28 mouse cellular contexts compared by ENCODE assay signal in the genomic region with DNA sequence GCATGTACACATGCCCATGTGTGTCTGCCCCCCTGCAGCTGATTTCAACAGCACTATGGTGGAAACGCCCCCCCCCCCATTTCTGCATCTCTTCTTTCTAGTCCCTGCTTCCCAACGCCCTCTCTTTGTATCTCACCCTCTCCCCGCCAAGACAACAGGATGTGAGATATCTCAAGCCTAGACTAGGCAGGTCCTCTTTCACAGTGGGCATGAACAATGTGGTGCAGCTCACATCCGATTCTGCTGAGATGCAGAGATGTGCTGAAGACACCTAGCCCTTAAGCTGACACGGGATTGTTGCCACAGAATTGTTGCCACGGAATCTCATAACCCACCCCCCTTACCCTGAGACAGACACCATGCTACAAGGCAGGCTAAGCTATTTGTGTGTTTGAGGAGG. TPM values are rescaled to one million over a fixed set of nuclear protein-coding genes. Genes with fewer than 3 reads are reported as not detected.
DNase-seq lines count a peak whose midpoint lies in the region; ATAC-seq and TF ChIP-seq lines count a peak whose summit lies in the region.
"Had no signal": no experiment of that assay in that cellular context is flagged by ENCODE, and none has a peak within 500 bp of the region (broad histone marks: within the 10 kb centered on the region; RNA-seq: fewer than 3 reads in every experiment).

No protein-coding gene starts in this region.

- H3K4me1 ChIP-seq in heart, adult 2 months (ENCODE audit: control insufficient read depth, insufficient read depth, low read length): no peaks in the 10 kb centered on the region
- H3K4me1 ChIP-seq: forebrain, embryonic 12.5 days; heart, embryonic 10.5 days; heart, embryonic 15.5 days; hindbrain, embryonic 13.5 days; limb, embryonic 13.5 days; liver, embryonic 12.5 days; midbrain, embryonic 13.5 days; neural tube, embryonic 15.5 days; stomach, embryonic 15.5 days had no signal

- intact Hi-C loops in heart, adult 2 months (cut with DNase I): no loop called here
- intact Hi-C loops in left cerebral cortex, postnatal 36 days (cut with DNase I): no loop called here

- WGBS in heart, adult 2 months: 49% methylated on average over 6 of the region's 6 CpGs

- no peaks in the 10 kb centered on the region for H3K27me3 ChIP-seq in heart, adult 2 months (ENCODE audit: control insufficient read depth, insufficient read depth, low read length)

- TF ChIP-seq EP300 in heart, adult 2 months (IDR thresholded peaks at IDR 0.05; ENCODE audit: insufficient read depth, low read depth, low read length): no peak

- H3K27ac ChIP-seq in heart, adult 2 months: no peak overlapping the region
- H3K27ac ChIP-seq: forebrain, embryonic 12.5 days; heart, embryonic 10.5 days; heart, embryonic 15.5 days; hindbrain, embryonic 13.5 days; limb, embryonic 13.5 days; liver, embryonic 12.5 days; midbrain, embryonic 13.5 days; neural tube, embryonic 15.5 days; stomach, embryonic 15.5 days had no signal

- H3K4me3 ChIP-seq in heart, adult 2 months: no peak overlapping the region
- H3K4me3 ChIP-seq: forebrain, embryonic 12.5 days; heart, embryonic 10.5 days; heart, embryonic 15.5 days; hindbrain, embryonic 13.5 days; limb, embryonic 13.5 days; liver, embryonic 12.5 days; midbrain, embryonic 13.5 days; neural tube, embryonic 15.5 days; stomach, embryonic 15.5 days had no signal

- no peak for TF ChIP-seq CTCF in heart, adult 2 months (IDR thresholded peaks at IDR 0.05)

- no peaks in the 10 kb centered on the region for H3K79me2 ChIP-seq in heart, adult 2 months (replicated peaks; ENCODE audit: control insufficient read depth, insufficient read depth, low read length)

- no peak overlapping the region for H3K9ac ChIP-seq in heart, adult 2 months (ENCODE audit: low read depth, low read length)
- H3K9ac ChIP-seq: forebrain, embryonic 12.5 days; heart, embryonic 15.5 days; hindbrain, embryonic 13.5 days; limb, embryonic 13.5 days; liver, embryonic 12.5 days; liver, postnatal 0 days; midbrain, embryonic 13.5 days; neural tube, embryonic 15.5 days; stomach, embryonic 15.5 days had no signal

- H3K36me3 ChIP-seq in heart, adult 2 months (ENCODE audit: control insufficient read depth, insufficient read depth, low read length): no peaks in the 10 kb centered on the region
- H3K36me3 ChIP-seq: forebrain, embryonic 12.5 days; G1E; heart, embryonic 10.5 days; heart, embryonic 15.5 days; hindbrain, embryonic 13.5 days; limb, embryonic 13.5 days; liver, embryonic 12.5 days; midbrain, embryonic 13.5 days; neural tube, embryonic 15.5 days; stomach, embryonic 15.5 days had no signal

- peak; percentile 83 for ATAC-seq in activated CD4-positive, CD25-positive, alpha-beta regulatory T cell, adult 4 months
- ATAC-seq: liver, embryonic 12.5 days; liver, postnatal 0 days; midbrain, embryonic 13.5 days had no signal

- DNase-seq in CD4-positive, CD25-positive, alpha-beta regulatory T cell, adult 2 months (ENCODE audit: low read depth, low spot score): peak; percentile 77
- peak; percentile 64 to 74 for DNase-seq in natural killer cell, adult 2 months (ENCODE audit: low spot score in 2 of 2)
- peak; percentile 54 for DNase-seq in thymus, postnatal 25 days
- no peak for DNase-seq in retina, embryonic 14.5 days (ENCODE audit: low spot score)
- no peak for DNase-seq in heart, adult 2 months
- no peak for DNase-seq in left cerebral cortex, postnatal 36 days (ENCODE audit: low spot score in 2 of 2)
- DNase-seq: adrenal gland, postnatal 36 days; cerebellum, adult 18-20 months; cerebellum, postnatal 14 days; gastrocnemius, postnatal 14 days; heart, postnatal 4 days; kidney, adult 11 months; liver, postnatal 0 days; lung, postnatal 36 days; right cerebral cortex, postnatal 4 days had no signal

- TF ChIP-seq POLR2A in heart, adult 2 months (IDR thresholded peaks at IDR 0.05; ENCODE audit: insufficient read depth, low read depth, low read length): no peak

RNA-seq across cellular contexts. Expression of a gene that starts 18.3 kb away (rescaled TPM):
- polyA plus RNA-seq in activated CD4-positive, CD25-positive, alpha-beta regulatory T cell, adult 4 months (2017; shearing (Covaris generic)): 1 to 10 TPM; 2.3 to 3.4 TPM
- under 1 TPM; 0.11 to 0.31 TPM for total RNA-seq in heart, adult 2 months (2021)
- polyA plus RNA-seq in heart, adult 2 months (2012; rRNA removed): 0.56 and 0.72 TPM in 2 replicates
- total RNA-seq in left cerebral cortex, postnatal 36 days (2021): 1 to 10 TPM; 2.8 to 2.9 TPM
- total RNA-seq: adrenal gland, postnatal 36 days; G1E; gastrocnemius, postnatal 14 days; granulocyte monocyte progenitor cell, adult 5-6 weeks; heart, postnatal 4 days had no signal
- polyA plus RNA-seq: G1E had no signal

RNA-seq across cellular contexts. Expression of a gene that starts 25.7 kb away (rescaled TPM):
- polyA plus RNA-seq in activated CD4-positive, CD25-positive, alpha-beta regulatory T cell, adult 4 months (2017; shearing (Covaris generic)): 100 to 1,000 TPM; 161 to 193 TPM
- 10 to 100 TPM; 61.6 to 63.6 TPM for total RNA-seq in heart, adult 2 months (2021)
- 53.5 and 80.0 TPM in 2 replicates for polyA plus RNA-seq in heart, adult 2 months (2012; rRNA removed)
- total RNA-seq in left cerebral cortex, postnatal 36 days (2021): 100 to 1,000 TPM; 100 to 126 TPM

RNA-seq across cellular contexts. Expression of a gene that starts 52.2 kb away (rescaled TPM):
- under 1 TPM in 1 of 2 experiments, not detected in 1; 0.07 TPM for polyA plus RNA-seq in activated CD4-positive, CD25-positive, alpha-beta regulatory T cell, adult 4 months (2017; shearing (Covaris generic))
- 1 to 10 TPM; 6.6 to 6.9 TPM for total RNA-seq in heart, adult 2 months (2021)
- 8.4 and 9.2 TPM in 2 replicates for polyA plus RNA-seq in heart, adult 2 months (2012; rRNA removed)
- total RNA-seq in left cerebral cortex, postnatal 36 days (2021): 1 to 10 TPM; 1.7 to 2.4 TPM
- total RNA-seq: granulocyte monocyte progenitor cell, adult 5-6 weeks; megakaryocyte-erythroid progenitor cell, adult 5-6 weeks had no signal
- polyA plus RNA-seq: G1E had no signal

Comparison
In these comparisons a context has a peak if more than half of its experiments do, and no peak if none do; other contexts are left out.
1. DNase-seq: peak in CD4-positive, CD25-positive, alpha-beta regulatory T cell, adult 2 months (single experiment), natural killer cell, adult 2 months (2 of 2) and thymus, postnatal 25 days (single experiment); none in retina, embryonic 14.5 days (single experiment), heart, adult 2 months (0 of 2) and left cerebral cortex, postnatal 36 days (0 of 2).